Mouse (Mus musculus) neural tube, embryonic 12.5 days (tissue): ENCODE measurements around the gene Rex1bd. TPM values are rescaled to one million over a fixed set of nuclear protein-coding genes. Genes with fewer than 3 reads are reported as not detected.

Experiments
- ATAC-seq: fragments of 200-750 bp; cut with Nextera tagmentation; 2 replicates; pipeline ENCODE4 v1.8.0; 2017; ENCODE audit warnings: low read depth, mild to moderate bottlenecking, moderate TSS enrichment, moderate library complexity; ENCODE audit not compliant: low FRiP score
- H3K27ac ChIP-seq: fragments of 300-500 bp; sonication (generic); 2 replicates; pipeline ENCODE4 v1.5.1; 2016
- H3K27me3 ChIP-seq: fragments of 300-500 bp; sonication (generic); replicated peaks from 2 replicates; pipeline ENCODE4 v1.6.1; 2016; ENCODE audit warnings: mild to moderate bottlenecking
- H3K36me3 ChIP-seq: fragments of 300-500 bp; sonication (generic); 2 replicates; pipeline ENCODE4 v1.6.1; 2016; ENCODE audit warnings: mild to moderate bottlenecking
- H3K4me1 ChIP-seq: fragments of 300-500 bp; sonication (generic); 2 replicates; pipeline ENCODE4 v1.6.1; 2016
- H3K4me2 ChIP-seq: fragments of 300-500 bp; sonication (generic); replicated peaks from 2 replicates; pipeline ENCODE4 v1.6.1; 2016; ENCODE audit warnings: mild to moderate bottlenecking
- H3K4me3 ChIP-seq: fragments of 300-500 bp; sonication (generic); 2 replicates; pipeline ENCODE4 v1.5.1; 2016
- H3K9ac ChIP-seq: fragments of 300-500 bp; sonication (generic); 2 replicates; pipeline ENCODE4 v1.6.1; 2016; ENCODE audit warnings: mild to moderate bottlenecking
- H3K9me3 ChIP-seq: fragments of 300-500 bp; sonication (generic); 2 replicates; pipeline ENCODE4 v1.6.1; 2016; ENCODE audit warnings: mild to moderate bottlenecking
- WGBS: fragments of 180-500 bp; shearing (Covaris S2); methylation state at CpG from one replicate; pipeline ENCODE4 v1.1.7; 2016; 5-methylcytosine and 5-hydroxymethylcytosine counted together
- polyA plus RNA-seq: library from polyadenylated mRNA; unstranded; fragments of >200 nt; fragmentation: Nextera tagmentation; extraction: Ambion mirVana; gene quantifications from 2 replicates; pipeline ENCODE4 v1.2.1, GENCODE M21; 2016

Gene Rex1bd
- polyA plus RNA-seq, 1 experiment from 2014 or later = 123 TPM

DNA sequence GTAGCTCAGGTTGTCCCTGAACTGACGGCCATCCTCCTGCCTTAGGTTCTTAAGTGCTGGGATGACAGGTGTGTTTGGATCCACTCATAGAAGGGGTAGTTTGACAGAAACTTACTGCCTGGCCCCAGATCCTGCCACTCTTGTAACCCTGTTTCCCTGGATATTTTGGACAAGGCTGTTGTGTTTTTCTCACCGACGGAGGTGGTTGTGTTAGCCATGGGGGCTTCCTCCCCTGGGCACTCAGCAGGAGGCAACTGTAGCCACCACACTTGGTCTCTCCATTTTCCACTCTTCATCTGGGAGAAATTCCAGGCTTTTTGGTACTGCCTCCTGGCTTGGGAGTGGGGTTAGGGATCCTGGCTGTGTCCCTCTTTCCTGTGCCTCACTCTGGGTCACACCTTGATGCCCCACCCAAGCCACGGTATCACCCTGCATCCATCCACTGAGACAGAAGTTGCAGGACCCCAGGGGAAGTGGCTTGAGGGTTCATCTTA lies 33.5 kb upstream of the Rex1bd start:
- Histone ChIP-seq H3K4me1 (peaks cover 26% of the 10 kb centered on the region), H3K36me3 (peaks cover 23% of the 10 kb centered on the region), H3K4me3 (peak overlapping the region; percentile 73), H3K27ac (no peak overlapping the region), H3K4me2 (peak overlapping the region; percentile 81), H3K27me3 (no peaks in the 10 kb centered on the region), H3K9me3 (no peaks in the 10 kb centered on the region), H3K9ac (peak overlapping the region; percentile 79)
- ATAC-seq = no peak
- WGBS = 14% methylated on average over 4 of the region's 4 CpGs

GRCm38 (mm10) chr8:70539077-70539813 lies 32.7 kb upstream of the Rex1bd start, which contains the start of gene Ell:
Ell (plus strand) TSS chr8:70539457.
- Histone ChIP-seq H3K4me2 (peak within 1 kb of the TSS; percentile 81), H3K27ac (peak within 1 kb of the TSS; percentile 81), H3K36me3 (peaks cover 32% of the 10 kb centered on the region), H3K27me3 (no peaks in the 10 kb centered on the region), H3K9me3 (no peaks in the 10 kb centered on the region), H3K9ac (peak within 1 kb of the TSS; percentile 79), H3K4me3 (peak within 1 kb of the TSS; percentile 73), H3K4me1 (peaks cover 26% of the 10 kb centered on the region)
- peak; percentile 88 for ATAC-seq
- whole genome bisulfite sequencing = 1% methylated on average over 58 of the region's 58 CpGs

DNA sequence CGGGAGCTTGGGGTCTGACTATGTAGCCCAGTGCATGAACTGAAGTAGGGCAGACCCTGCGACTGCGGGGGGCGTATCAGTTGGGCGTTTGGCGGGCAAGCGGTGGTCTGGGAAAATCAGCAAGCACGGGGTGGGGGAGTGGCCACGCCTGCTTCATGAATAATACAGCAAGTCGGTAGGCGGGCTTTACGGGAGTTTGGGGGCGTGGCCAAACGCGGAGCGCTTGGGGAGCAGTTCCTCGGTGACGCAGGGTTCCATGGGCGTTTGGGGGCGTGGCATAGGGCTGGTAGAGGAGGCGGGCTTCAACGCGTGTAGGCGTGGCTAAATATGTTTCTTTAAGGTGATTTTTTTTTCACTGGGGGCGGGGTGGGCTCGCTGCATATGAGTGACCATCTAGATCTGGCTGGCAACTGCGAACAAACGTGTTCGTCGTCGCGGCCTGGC lies 32.1 kb upstream of the Rex1bd start:
- Histone ChIP-seq H3K4me3 (peak overlapping the region; percentile 73), H3K4me2 (peak overlapping the region; percentile 81), H3K9me3 (no peaks in the 10 kb centered on the region), H3K4me1 (peaks cover 26% of the 10 kb centered on the region), H3K27me3 (no peaks in the 10 kb centered on the region), H3K27ac (peak overlapping the region; percentile 81), H3K9ac (peak overlapping the region; percentile 45; the same call in 1 of the 2 replicates), H3K36me3 (peaks cover 37% of the 10 kb centered on the region)
- under 1% methylated on average over 32 of the region's 32 CpGs for WGBS
- peak; percentile 80 for ATAC-seq

GRCm38 (mm10) chr8:70538024-70538579 lies 31.6 kb upstream of the Rex1bd start:
- peaks cover 43% of the 10 kb centered on the region for H3K36me3 ChIP-seq
- 16% methylated on average over 24 of the region's 24 CpGs for WGBS
- H3K4me3 ChIP-seq = peak overlapping the region; percentile 73
- no peaks in the 10 kb centered on the region for H3K9me3 ChIP-seq
- no peak overlapping the region for H3K9ac ChIP-seq
- peaks cover 26% of the 10 kb centered on the region for H3K4me1 ChIP-seq
- peak; percentile 22; the same call in 1 of the 2 replicates for ATAC-seq
- no peaks in the 10 kb centered on the region for H3K27me3 ChIP-seq
- 0 out of 2 replicates have a peak overlapping the region, but pooled peaks have one; percentile 18 for H3K27ac ChIP-seq
- peak overlapping the region; percentile 81 for H3K4me2 ChIP-seq

DNA sequence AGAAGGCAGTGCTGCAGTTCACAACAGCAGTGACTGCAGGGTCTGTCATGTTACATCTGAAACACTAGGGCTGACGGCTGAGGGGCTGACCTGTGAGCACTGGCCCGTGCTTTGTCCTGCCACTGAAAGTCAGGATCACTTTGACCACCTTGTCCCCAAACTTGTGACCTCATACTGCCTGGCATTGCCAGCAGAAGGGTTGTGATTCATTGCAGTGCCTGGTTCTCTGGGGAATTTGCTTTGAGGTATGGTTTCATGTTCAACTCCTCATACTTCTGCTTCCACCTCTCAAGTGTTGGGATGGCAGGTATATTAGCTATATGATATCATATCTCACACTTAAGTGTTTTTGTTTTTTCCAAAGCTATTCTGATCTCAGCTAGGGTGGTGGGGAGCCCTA lies 29.1 kb upstream of the Rex1bd start:
- no peaks in the 10 kb centered on the region for H3K27me3 ChIP-seq
- H3K36me3 ChIP-seq = peaks cover 67% of the 10 kb centered on the region
- H3K4me2 ChIP-seq = no peak overlapping the region
- no peaks in the 10 kb centered on the region for H3K9me3 ChIP-seq
- no peak for ATAC-seq
- H3K4me3 ChIP-seq = no peak overlapping the region
- peaks cover 14% of the 10 kb centered on the region for H3K4me1 ChIP-seq
- WGBS = 90% methylated on average over 2 of the region's 2 CpGs
- no peak overlapping the region for H3K27ac ChIP-seq
- H3K9ac ChIP-seq = no peak overlapping the region

DNA sequence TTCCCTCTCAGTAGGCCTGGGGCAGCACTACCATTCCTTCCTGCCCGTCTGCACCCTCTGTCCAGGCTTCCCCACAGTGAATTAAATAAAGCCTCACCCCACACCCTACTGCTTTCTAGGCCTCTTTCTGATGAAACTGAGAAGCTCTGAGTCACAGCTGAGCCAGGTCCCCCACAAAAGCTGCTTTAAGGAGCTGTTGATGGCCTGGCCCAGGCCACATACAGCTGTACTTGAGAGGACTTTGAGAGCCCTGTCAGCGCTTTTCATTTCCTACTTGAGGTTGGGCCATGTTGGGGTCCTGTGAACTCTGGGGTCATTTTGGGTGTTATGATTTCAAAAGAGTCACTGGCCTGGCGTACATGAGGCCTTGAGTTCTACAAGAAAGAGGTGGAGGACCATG lies 28.7 kb upstream of the Rex1bd start:
- peaks cover 69% of the 10 kb centered on the region for H3K36me3 ChIP-seq
- no peak overlapping the region for H3K4me3 ChIP-seq
- no peak overlapping the region for H3K4me2 ChIP-seq
- H3K4me1 ChIP-seq = peaks cover 9% of the 10 kb centered on the region
- H3K27ac ChIP-seq = no peak overlapping the region
- H3K9ac ChIP-seq = no peak overlapping the region
- WGBS = 91% methylated on average over 3 of the region's 3 CpGs
- H3K9me3 ChIP-seq = no peaks in the 10 kb centered on the region
- no peaks in the 10 kb centered on the region for H3K27me3 ChIP-seq
- ATAC-seq = no peak

DNA sequence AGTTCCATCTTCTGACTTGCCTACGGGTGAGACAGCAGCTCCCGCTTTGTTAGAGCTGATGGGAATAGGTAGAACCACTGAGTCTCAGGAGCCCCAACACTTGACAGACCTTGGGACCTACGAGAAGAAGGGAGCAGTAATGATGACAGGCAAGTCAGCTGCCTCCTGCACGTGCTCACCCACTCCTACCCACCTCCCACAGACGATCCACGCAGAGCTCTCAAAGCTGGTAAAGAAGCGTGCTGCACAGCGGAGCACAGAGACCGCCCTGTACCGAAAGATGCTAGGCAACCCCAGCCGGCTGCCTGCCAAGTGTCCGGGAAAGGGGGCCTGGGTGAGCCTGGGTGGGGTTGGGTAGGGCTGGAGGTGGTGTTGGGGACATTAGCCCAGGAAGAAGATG lies 27.7 kb upstream of the Rex1bd start:
- WGBS = 91% methylated on average over 12 of the region's 12 CpGs
- no peak overlapping the region for H3K4me3 ChIP-seq
- H3K4me1 ChIP-seq = peaks cover 10% of the 10 kb centered on the region
- ATAC-seq = no peak
- no peak overlapping the region for H3K9ac ChIP-seq
- no peaks in the 10 kb centered on the region for H3K27me3 ChIP-seq
- H3K36me3 ChIP-seq = peaks cover 74% of the 10 kb centered on the region
- H3K27ac ChIP-seq = no peak overlapping the region
- H3K9me3 ChIP-seq = no peaks in the 10 kb centered on the region
- H3K4me2 ChIP-seq = no peak overlapping the region

DNA sequence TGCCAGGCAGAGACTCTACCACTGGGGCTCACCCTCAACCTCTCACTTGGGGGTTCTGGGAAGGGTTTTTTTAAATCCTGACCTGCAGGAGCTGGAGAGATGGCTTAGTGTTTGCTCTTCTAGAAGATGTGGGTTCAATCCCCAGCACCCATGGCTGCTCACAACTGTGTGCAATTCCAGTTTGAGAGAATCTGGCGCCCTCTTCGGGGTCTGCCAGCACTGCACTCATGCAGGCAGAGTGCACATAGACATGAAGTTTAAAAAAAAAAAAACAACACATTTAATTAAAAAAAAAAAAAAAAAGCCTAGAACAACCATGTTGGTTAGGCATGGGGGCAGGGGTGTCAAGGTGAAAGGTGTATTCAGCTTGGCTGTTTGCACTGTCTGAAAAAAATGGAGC lies 23.8 kb upstream of the Rex1bd start:
- no peaks in the 10 kb centered on the region for H3K27me3 ChIP-seq
- H3K27ac ChIP-seq = no peak overlapping the region
- no peak overlapping the region for H3K4me2 ChIP-seq
- 89% methylated on average over 2 of the region's 2 CpGs for WGBS
- H3K9ac ChIP-seq = no peak overlapping the region
- H3K9me3 ChIP-seq = no peaks in the 10 kb centered on the region
- peaks cover 54% of the 10 kb centered on the region for H3K36me3 ChIP-seq
- peaks cover 20% of the 10 kb centered on the region for H3K4me1 ChIP-seq
- no peak for ATAC-seq
- no peak overlapping the region for H3K4me3 ChIP-seq

DNA sequence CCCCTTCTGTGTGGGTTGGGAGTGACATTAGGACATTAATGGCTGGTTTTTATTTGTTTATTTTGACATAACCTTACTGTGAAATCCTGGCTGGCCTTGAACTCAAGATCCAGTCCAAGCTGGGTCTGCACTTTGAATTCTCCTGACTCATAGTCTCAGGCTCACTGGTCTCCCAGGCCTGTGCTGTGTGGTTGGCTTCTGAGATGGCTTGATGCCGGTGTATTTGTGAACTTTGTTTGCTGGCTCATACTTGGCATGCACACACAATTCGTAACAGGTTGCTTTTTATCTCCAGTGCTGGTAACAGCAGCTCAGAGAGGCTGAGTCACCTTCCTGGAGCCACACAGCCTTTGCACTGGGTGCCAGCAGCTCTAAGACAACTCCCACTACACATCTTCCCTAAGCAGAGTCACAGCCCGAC lies 23.2 kb upstream of the Rex1bd start:
- 97% methylated on average over 3 of the region's 3 CpGs for WGBS
- H3K9me3 ChIP-seq = no peaks in the 10 kb centered on the region
- H3K4me2 ChIP-seq = no peak overlapping the region
- H3K27ac ChIP-seq = no peak overlapping the region
- no peak for ATAC-seq
- H3K4me3 ChIP-seq = no peak overlapping the region
- no peaks in the 10 kb centered on the region for H3K27me3 ChIP-seq
- H3K4me1 ChIP-seq = peaks cover 20% of the 10 kb centered on the region
- no peak overlapping the region for H3K9ac ChIP-seq
- peaks cover 48% of the 10 kb centered on the region for H3K36me3 ChIP-seq

GRCm38 (mm10) chr8:70529299-70529698 lies 22.7 kb upstream of the Rex1bd start:
- H3K27me3 ChIP-seq = no peaks in the 10 kb centered on the region
- 85% methylated on average over 5 of the region's 5 CpGs for WGBS
- peaks cover 20% of the 10 kb centered on the region for H3K4me1 ChIP-seq
- H3K36me3 ChIP-seq = peaks cover 43% of the 10 kb centered on the region
- no peak for ATAC-seq
- H3K9ac ChIP-seq = no peak overlapping the region
- 0 out of 2 replicates have a peak overlapping the region, but pooled peaks have one; percentile 14 for H3K4me2 ChIP-seq
- H3K9me3 ChIP-seq = no peaks in the 10 kb centered on the region
- no peak overlapping the region for H3K4me3 ChIP-seq
- no peak overlapping the region for H3K27ac ChIP-seq

GRCm38 (mm10) chr8:70528182-70528797 lies 21.7 kb upstream of the Rex1bd start:
- no peak for ATAC-seq
- peak overlapping the region; percentile 77 for H3K9ac ChIP-seq
- peaks cover 20% of the 10 kb centered on the region for H3K4me1 ChIP-seq
- peak overlapping the region; percentile 82 for H3K4me2 ChIP-seq
- 38% methylated on average over 13 of the region's 13 CpGs for WGBS
- H3K27ac ChIP-seq = 0 out of 2 replicates have a peak overlapping the region, but pooled peaks have one; percentile 50
- no peaks in the 10 kb centered on the region for H3K9me3 ChIP-seq
- peak overlapping the region; percentile 75 for H3K4me3 ChIP-seq
- H3K27me3 ChIP-seq = no peaks in the 10 kb centered on the region
- peaks cover 33% of the 10 kb centered on the region for H3K36me3 ChIP-seq
